Mouse (Mus musculus) cerebellum, adult 2 months (tissue): ENCODE results near the gene Spdye4a.

Source experiments
- CTCF ChIP-seq: fragments of 200-500 bp; IDR thresholded peaks from 2 replicates; pipeline ENCODE4 v1.5.1; 2011; ENCODE audit warnings: low read depth, mild to moderate bottlenecking, control low read depth, low read length, moderate library complexity, borderline replicate concordance; ENCODE audit not compliant: insufficient read depth
- POLR2A ChIP-seq: fragments of 200-500 bp; IDR thresholded peaks from 2 replicates; pipeline ENCODE4 v1.6.1; 2011; ENCODE audit warnings: low read length, control low read depth, borderline replicate concordance; ENCODE audit not compliant: insufficient read depth

- 0 out of 2 replicates have a peak, but pooled peaks have one; percentile 18 for TF ChIP-seq CTCF
- TF ChIP-seq POLR2A, result no peak
Observed at GRCm38 (mm10) chr5:143177541-143178200, 49.0 kb downstream of the Spdye4a start.
